Mouse (Mus musculus): ENCODE measurements around the gene Nphp1. TPM values are rescaled to one million over a fixed set of nuclear protein-coding genes. Genes with fewer than 3 reads are reported as not detected.
A peak's percentile ranks its signal among the peaks of the same experiment; 100 is the strongest.

Gene Nphp1
- polyA plus RNA-seq, 1 experiment from 2014 or later: 17.2 TPM

GRCm38 (mm10) chr2:127737885-127738284 lies 50.8 kb downstream of the Nphp1 start:
- H3K27me3 ChIP-seq (ENCODE audit: control insufficient read depth, insufficient read depth, low read length): no peaks in the 10 kb centered on the region
- no peak overlapping the region for H3K9ac ChIP-seq (replicated peaks; ENCODE audit: low read length)
- no peak overlapping the region for H3K4me3 ChIP-seq (replicated peaks; ENCODE audit: low read depth, low read length)
- DNase-seq (no peak), ATAC-seq (ENCODE audit: low FRiP score, low TSS enrichment) (no peak)
- no peaks in the 10 kb centered on the region for H3K4me1 ChIP-seq (ENCODE audit: control insufficient read depth, insufficient read depth, low read length)
- peaks cover 11% of the 10 kb centered on the region for H3K36me3 ChIP-seq (ENCODE audit: control insufficient read depth, insufficient read depth, low read length)
- WGBS: 83% methylated on average over 3 of the region's 3 CpGs
- no peak overlapping the region for H3K4me2 ChIP-seq (ENCODE audit: low read length)
- no peaks in the 10 kb centered on the region for H3K9me3 ChIP-seq (ENCODE audit: control insufficient read depth, low read length)
- H3K27ac ChIP-seq (replicated peaks; ENCODE audit: low read depth, low read length): no peak overlapping the region

- Histone ChIP-seq H3K4me3 (replicated peaks; ENCODE audit: low read depth, low read length) (no peak overlapping the region), H3K4me2 (ENCODE audit: low read length) (no peak overlapping the region), H3K4me1 (ENCODE audit: control insufficient read depth, insufficient read depth, low read length) (no peaks in the 10 kb centered on the region), H3K9ac (replicated peaks; ENCODE audit: low read length) (no peak overlapping the region), H3K9me3 (ENCODE audit: control insufficient read depth, low read length) (no peaks in the 10 kb centered on the region), H3K27me3 (ENCODE audit: control insufficient read depth, insufficient read depth, low read length) (no peaks in the 10 kb centered on the region), H3K36me3 (ENCODE audit: control insufficient read depth, insufficient read depth, low read length) (peaks cover 8% of the 10 kb centered on the region), H3K27ac (replicated peaks; ENCODE audit: low read depth, low read length) (no peak overlapping the region)
- 86% methylated on average over 6 of the region's 6 CpGs for WGBS
- no peak for ATAC-seq (ENCODE audit: low FRiP score, low TSS enrichment)
- DNase-seq: no peak
These were observed 52.0 kb downstream of the Nphp1 start for GRCm38 (mm10) chr2:127736631-127737209.

- Histone ChIP-seq H3K4me3 (replicated peaks; ENCODE audit: low read depth, low read length) (no peak overlapping the region), H3K4me2 (ENCODE audit: low read length) (no peak overlapping the region), H3K36me3 (ENCODE audit: control insufficient read depth, insufficient read depth, low read length) (peaks cover under 1% of the 10 kb centered on the region), H3K9ac (replicated peaks; ENCODE audit: low read length) (no peak overlapping the region), H3K27ac (replicated peaks; ENCODE audit: low read depth, low read length) (no peak overlapping the region), H3K4me1 (ENCODE audit: control insufficient read depth, insufficient read depth, low read length) (no peaks in the 10 kb centered on the region), H3K27me3 (ENCODE audit: control insufficient read depth, insufficient read depth, low read length) (no peaks in the 10 kb centered on the region), H3K9me3 (ENCODE audit: control insufficient read depth, low read length) (no peaks in the 10 kb centered on the region)
- ATAC-seq (ENCODE audit: low FRiP score, low TSS enrichment) (no peak), DNase-seq (no peak)
- WGBS: 82% methylated on average over 9 of the region's 9 CpGs
These were observed 53.1 kb downstream of the Nphp1 start for GRCm38 (mm10) chr2:127735512-127736145.

- H3K4me3 ChIP-seq (replicated peaks; ENCODE audit: low read depth, low read length): no peak overlapping the region
- peaks cover 5% of the 10 kb centered on the region; the same call in 1 of the 2 replicates for H3K27me3 ChIP-seq (ENCODE audit: control insufficient read depth, insufficient read depth, low read length)
- no peaks in the 10 kb centered on the region for H3K36me3 ChIP-seq (ENCODE audit: control insufficient read depth, insufficient read depth, low read length)
- no peak overlapping the region for H3K9ac ChIP-seq (replicated peaks; ENCODE audit: low read length)
- DNase-seq (no peak), ATAC-seq (ENCODE audit: low FRiP score, low TSS enrichment) (no peak)
- no peak overlapping the region for H3K4me2 ChIP-seq (ENCODE audit: low read length)
- H3K9me3 ChIP-seq (ENCODE audit: control insufficient read depth, low read length): no peaks in the 10 kb centered on the region
- no peak overlapping the region for H3K27ac ChIP-seq (replicated peaks; ENCODE audit: low read depth, low read length)
- WGBS: 82% methylated on average over 5 of the region's 5 CpGs
- 0 out of 2 replicates have a peak, but pooled peaks cover under 1% of the 10 kb centered on the region for H3K4me1 ChIP-seq (ENCODE audit: control insufficient read depth, insufficient read depth, low read length)
These were observed 53.8 kb downstream of the Nphp1 start for GRCm38 (mm10) chr2:127734889-127735288.

- Histone ChIP-seq H3K4me3 (replicated peaks; ENCODE audit: low read depth, low read length) (no peak overlapping the region), H3K9ac (replicated peaks; ENCODE audit: low read length) (no peak overlapping the region), H3K36me3 (ENCODE audit: control insufficient read depth, insufficient read depth, low read length) (no peaks in the 10 kb centered on the region), H3K4me2 (ENCODE audit: low read length) (no peak overlapping the region), H3K9me3 (ENCODE audit: control insufficient read depth, low read length) (no peaks in the 10 kb centered on the region), H3K27me3 (ENCODE audit: control insufficient read depth, insufficient read depth, low read length) (peaks cover 14% of the 10 kb centered on the region; the same call in 1 of the 2 replicates), H3K4me1 (ENCODE audit: control insufficient read depth, insufficient read depth, low read length) (0 out of 2 replicates have a peak, but pooled peaks cover 2% of the 10 kb centered on the region), H3K27ac (replicated peaks; ENCODE audit: low read depth, low read length) (no peak overlapping the region)
- WGBS: 41% methylated on average over 7 of the region's 7 CpGs
- no peak for ATAC-seq (ENCODE audit: low FRiP score, low TSS enrichment)
- no peak for DNase-seq
These were observed 58.2 kb downstream of the Nphp1 start for GRCm38 (mm10) chr2:127730301-127730997.

- Histone ChIP-seq H3K36me3 (ENCODE audit: control insufficient read depth, insufficient read depth, low read length) (no peaks in the 10 kb centered on the region), H3K9ac (replicated peaks; ENCODE audit: low read length) (no peak within 1 kb of the TSS), H3K4me2 (ENCODE audit: low read length) (peak within 1 kb of the TSS; percentile 33), H3K9me3 (ENCODE audit: control insufficient read depth, low read length) (no peaks in the 10 kb centered on the region), H3K27ac (replicated peaks; ENCODE audit: low read depth, low read length) (no peak within 1 kb of the TSS), H3K27me3 (ENCODE audit: control insufficient read depth, insufficient read depth, low read length) (peaks cover 14% of the 10 kb centered on the region; the same call in 1 of the 2 replicates), H3K4me1 (ENCODE audit: control insufficient read depth, insufficient read depth, low read length) (0 out of 2 replicates have a peak, but pooled peaks cover 2% of the 10 kb centered on the region), H3K4me3 (replicated peaks; ENCODE audit: low read depth, low read length) (no peak within 1 kb of the TSS)
- no peak for ATAC-seq (ENCODE audit: low FRiP score, low TSS enrichment)
- WGBS: 2% methylated on average over 26 of the region's 26 CpGs
- DNase-seq: no peak
These were observed 59.0 kb downstream of the Nphp1 start, which contains the start of gene Mall for GRCm38 (mm10) chr2:127729671-127730070. Mall (minus strand) TSS chr2:127729932.

GRCm38 (mm10) chr2:127728661-127729450 lies 59.8 kb downstream of the Nphp1 start:
- Histone ChIP-seq H3K4me2 (ENCODE audit: low read length) (no peak overlapping the region), H3K27me3 (ENCODE audit: control insufficient read depth, insufficient read depth, low read length) (peaks cover 14% of the 10 kb centered on the region; the same call in 1 of the 2 replicates), H3K4me3 (replicated peaks; ENCODE audit: low read depth, low read length) (no peak overlapping the region), H3K9ac (replicated peaks; ENCODE audit: low read length) (no peak overlapping the region), H3K27ac (replicated peaks; ENCODE audit: low read depth, low read length) (no peak overlapping the region), H3K4me1 (ENCODE audit: control insufficient read depth, insufficient read depth, low read length) (0 out of 2 replicates have a peak, but pooled peaks cover 2% of the 10 kb centered on the region), H3K36me3 (ENCODE audit: control insufficient read depth, insufficient read depth, low read length) (no peaks in the 10 kb centered on the region), H3K9me3 (ENCODE audit: control insufficient read depth, low read length) (no peaks in the 10 kb centered on the region)
- 39% methylated on average over 15 of the region's 15 CpGs for WGBS
- DNase-seq: no peak
- no peak for ATAC-seq (ENCODE audit: low FRiP score, low TSS enrichment)

GRCm38 (mm10) chr2:127728146-127728545 lies 60.6 kb downstream of the Nphp1 start:
- H3K9ac ChIP-seq (replicated peaks; ENCODE audit: low read length): no peak overlapping the region
- H3K4me1 ChIP-seq (ENCODE audit: control insufficient read depth, insufficient read depth, low read length): 0 out of 2 replicates have a peak, but pooled peaks cover 2% of the 10 kb centered on the region
- no peak for DNase-seq
- H3K27ac ChIP-seq (replicated peaks; ENCODE audit: low read depth, low read length): no peak overlapping the region
- no peak overlapping the region for H3K4me3 ChIP-seq (replicated peaks; ENCODE audit: low read depth, low read length)
- no peaks in the 10 kb centered on the region for H3K36me3 ChIP-seq (ENCODE audit: control insufficient read depth, insufficient read depth, low read length)
- ATAC-seq (ENCODE audit: low FRiP score, low TSS enrichment): no peak
- no peaks in the 10 kb centered on the region for H3K9me3 ChIP-seq (ENCODE audit: control insufficient read depth, low read length)
- no peak overlapping the region for H3K4me2 ChIP-seq (ENCODE audit: low read length)
- WGBS: 78% methylated on average over 6 of the region's 6 CpGs
- H3K27me3 ChIP-seq (ENCODE audit: control insufficient read depth, insufficient read depth, low read length): peaks cover 14% of the 10 kb centered on the region; the same call in 1 of the 2 replicates
